Mouse (Mus musculus): ENCODE measurements around the gene Lnp1. TPM values are rescaled to one million over a fixed set of nuclear protein-coding genes. Genes with fewer than 3 reads are reported as not detected.
"Not testable (repeated sequence)": the region's sequence is repeated elsewhere in the genome, so short reads cannot be mapped to it uniquely, and the experiment has no call there.

Gene Lnp1
- not detected for total RNA-seq (2021)
- long read RNA-seq, experiment 1: 0 reads
- long read RNA-seq, experiment 2: 0 reads

DNA sequence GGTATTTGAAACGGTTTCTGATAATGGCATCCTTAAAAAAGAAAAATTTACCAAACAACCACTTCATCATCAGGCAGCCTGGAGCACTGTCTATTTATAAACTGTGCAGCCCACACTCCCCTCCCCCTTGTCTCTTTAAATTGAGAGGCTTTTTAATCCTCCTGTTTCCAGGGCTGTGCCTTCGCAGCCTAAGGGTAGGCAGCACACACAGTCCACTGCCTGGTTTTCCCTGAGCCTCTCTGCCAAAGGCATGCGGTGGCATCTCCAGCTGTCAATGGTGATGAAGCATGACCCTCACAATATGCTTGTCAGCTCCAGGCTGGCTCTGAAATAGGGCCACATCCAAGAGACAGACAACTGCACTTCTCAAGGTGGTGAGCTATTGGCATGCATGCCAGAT, at the start of gene Lnp1:
TSS of gene Lnp1 (minus strand) at position 39 of the 400 bp plus-strand sequence.
- no peak for DNase-seq (ENCODE audit: low spot score)

DNA sequence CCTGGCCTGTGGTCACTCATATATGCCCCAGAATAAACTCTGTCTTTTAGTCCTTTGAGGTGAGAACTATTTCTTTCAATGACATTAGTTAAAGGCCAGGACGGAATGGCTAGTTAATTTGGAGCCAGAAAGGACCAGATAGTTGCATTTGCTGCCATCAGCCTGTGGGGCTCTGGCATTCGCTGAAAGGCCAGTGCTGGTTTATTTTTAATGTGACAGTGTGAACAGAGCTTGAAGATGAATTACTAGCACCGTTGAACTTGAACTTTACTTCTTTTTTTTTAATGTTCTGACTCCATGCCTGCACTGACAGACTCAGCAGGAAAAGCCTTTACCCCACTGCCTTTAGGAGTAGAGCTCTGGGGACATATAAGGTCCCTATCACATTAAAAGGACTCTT, 46.8 kb upstream of the Lnp1 start:
- DNase-seq (ENCODE audit: low spot score): no peak

DNA sequence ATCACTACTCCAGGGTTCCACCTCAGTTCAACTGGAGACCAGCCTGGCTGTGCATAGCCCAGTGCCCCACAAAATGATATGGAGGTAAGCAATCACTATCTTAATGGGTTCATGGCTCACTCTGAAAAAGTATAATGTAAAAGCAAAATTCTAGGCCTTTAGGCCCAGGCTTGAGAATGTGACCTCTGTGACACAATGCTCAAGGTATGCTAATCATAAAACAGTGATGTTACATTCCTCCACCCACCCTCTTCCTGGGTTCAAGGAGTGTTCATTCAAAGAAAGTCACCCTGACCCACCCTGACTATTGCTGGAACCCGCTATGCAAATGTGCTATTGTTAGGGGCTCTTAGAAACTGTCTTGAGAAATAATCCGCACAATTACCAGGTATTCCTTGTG, 30.4 kb upstream of the Lnp1 start:
- not testable (repeated sequence) for DNase-seq (ENCODE audit: low spot score)

DNA sequence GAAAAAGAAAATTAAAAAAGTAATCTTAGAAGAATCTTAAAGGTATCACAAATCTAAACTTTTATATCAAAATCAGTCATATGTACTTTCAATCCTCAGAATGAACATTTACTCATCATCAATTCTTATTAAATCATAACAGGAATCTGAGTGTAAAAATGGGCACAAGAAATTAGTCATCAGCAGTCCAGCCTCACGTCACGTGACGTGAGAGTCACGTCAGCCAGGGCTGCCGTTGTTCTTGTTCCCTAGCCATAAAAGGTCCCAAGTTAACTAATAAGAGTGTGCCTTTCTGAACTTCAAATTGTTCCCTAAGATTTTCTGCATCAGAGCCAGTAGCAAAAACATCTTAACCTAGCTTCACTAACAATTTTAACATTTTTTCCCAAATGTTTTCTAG, 21.2 kb upstream of the Lnp1 start:
- no peak for DNase-seq (ENCODE audit: low spot score)

DNA sequence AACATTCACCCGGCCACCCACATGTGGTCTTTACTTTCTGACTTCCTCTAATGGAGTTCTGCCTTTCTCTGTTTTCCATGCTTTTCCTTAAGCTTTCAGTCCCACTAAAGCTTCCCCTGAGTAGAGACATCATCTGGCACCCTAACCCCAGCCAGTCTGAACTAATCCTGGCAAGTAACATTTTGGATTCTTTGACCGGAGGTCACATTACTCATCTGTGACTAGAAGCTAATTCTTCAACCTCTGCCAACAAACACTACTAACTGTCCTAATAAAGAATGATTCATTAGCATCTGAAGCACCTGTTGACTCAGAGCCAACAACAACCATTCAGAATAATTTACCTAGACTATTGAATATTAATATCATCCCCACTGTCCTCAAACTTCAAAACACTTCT, 14.5 kb upstream of the Lnp1 start:
- no peak for DNase-seq (ENCODE audit: low spot score)

DNA sequence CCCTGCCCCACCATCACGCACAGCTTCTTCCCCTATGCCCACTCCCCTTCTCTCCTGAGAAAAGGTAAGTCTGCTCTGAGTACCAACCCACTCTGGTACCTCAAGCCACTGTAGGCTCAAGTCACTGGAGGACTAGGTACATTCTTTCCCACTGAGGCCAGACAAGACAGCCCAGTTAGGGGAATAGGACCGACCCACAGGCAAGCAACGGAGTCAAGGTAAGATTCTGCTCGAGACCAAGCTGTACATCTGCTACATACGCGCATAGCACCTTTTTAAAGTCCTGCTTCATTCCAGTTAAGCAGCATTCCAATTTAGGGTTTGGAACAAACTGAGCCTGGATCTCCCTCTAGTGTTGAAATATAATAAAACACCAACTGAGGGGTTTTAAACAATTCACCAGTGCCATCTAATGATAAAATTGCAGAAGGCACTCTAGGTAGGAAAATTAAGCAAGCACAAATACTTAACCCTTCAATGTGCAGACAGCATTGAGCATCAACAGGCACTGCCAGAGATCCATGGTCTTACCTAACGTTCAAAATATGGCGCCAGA, 7.7 kb downstream of the Lnp1 start:
- DNase-seq (ENCODE audit: low spot score): peak; percentile 20

DNA sequence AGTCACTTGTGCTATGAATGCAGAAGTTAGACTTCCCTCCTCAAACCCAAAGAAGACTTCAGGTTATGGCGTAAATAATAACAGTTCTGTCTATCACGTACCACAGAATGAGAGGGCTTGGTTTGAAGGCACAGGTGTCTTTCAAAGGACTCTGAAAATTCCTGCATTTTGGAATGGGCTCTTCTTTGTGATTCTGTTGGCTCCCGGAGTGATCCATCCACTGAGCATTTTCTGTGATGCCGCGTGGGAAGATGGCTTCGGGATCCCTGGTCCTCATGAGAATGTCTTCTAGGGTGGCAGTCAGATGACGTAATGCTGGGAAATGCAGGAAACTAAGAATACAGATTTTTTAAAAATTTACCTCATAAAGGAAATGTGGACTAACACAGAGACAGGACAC, 10.6 kb downstream of the Lnp1 start:
- no peak for DNase-seq (ENCODE audit: low spot score)

DNA sequence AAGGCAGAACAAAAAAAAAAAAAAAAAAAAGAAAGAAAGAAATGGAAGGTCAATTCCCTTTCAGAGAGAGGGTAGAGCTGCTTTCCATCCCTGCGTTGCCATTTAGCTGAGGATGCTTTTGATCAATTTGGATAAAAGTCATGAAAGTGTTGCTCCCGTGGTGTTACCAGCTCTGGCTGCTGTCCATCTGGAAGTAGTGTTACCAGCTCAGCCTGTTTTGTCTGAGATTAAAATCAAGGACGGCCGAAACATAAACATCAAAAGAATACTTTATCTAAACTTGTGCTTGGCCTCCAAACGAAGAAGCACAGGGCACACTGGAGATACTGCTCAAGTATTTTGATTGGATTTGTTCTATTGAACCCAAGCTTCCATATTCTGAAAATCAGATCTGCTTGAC, 18.9 kb downstream of the Lnp1 start:
- DNase-seq (ENCODE audit: low spot score): no peak

DNA sequence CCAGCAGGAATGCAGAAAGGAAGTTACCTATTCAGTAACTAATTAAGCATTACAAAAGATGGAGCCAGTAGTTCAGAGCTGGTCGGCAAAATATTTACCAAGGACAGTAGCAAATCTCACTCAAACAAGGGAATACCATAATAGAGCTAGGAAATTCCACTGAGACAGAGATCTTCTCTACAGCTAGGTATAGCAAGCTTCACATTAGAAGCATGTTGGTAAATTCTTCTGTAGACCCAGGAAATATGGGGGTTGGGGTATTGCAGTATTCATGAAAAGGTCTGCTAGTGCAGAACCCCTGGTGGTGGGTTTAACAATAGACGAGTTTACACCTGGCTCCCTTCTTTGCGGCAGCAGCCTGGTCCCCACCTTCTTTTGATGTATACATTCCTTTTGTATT, 25.7 kb downstream of the Lnp1 start:
- DNase-seq (ENCODE audit: low spot score): not testable (repeated sequence)

DNA sequence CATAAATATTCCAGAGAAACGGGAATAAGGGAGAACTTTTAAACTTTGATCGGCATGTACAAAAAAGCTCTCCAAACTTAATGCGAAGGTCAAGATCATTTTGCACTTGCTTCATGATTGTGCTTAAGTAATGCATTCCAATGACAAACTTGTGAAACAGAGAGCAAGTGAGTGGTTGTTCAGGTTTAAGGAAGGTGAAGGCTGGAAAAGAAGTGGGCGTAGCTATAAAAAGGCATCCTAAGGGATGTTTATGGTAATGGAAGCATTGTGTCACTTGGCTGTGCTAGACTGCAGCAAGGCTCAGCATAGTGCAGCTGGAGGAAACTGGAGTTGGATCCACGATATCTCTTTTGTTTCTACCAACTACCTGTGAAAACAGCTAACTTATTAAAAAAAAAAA, 36.3 kb downstream of the Lnp1 start:
- no peak for DNase-seq (ENCODE audit: low spot score)

GRCm38 (mm10) chr16:56886616-56887116, 41.2 kb downstream of the Lnp1 start:
- DNase-seq (ENCODE audit: low spot score): no peak

DNA sequence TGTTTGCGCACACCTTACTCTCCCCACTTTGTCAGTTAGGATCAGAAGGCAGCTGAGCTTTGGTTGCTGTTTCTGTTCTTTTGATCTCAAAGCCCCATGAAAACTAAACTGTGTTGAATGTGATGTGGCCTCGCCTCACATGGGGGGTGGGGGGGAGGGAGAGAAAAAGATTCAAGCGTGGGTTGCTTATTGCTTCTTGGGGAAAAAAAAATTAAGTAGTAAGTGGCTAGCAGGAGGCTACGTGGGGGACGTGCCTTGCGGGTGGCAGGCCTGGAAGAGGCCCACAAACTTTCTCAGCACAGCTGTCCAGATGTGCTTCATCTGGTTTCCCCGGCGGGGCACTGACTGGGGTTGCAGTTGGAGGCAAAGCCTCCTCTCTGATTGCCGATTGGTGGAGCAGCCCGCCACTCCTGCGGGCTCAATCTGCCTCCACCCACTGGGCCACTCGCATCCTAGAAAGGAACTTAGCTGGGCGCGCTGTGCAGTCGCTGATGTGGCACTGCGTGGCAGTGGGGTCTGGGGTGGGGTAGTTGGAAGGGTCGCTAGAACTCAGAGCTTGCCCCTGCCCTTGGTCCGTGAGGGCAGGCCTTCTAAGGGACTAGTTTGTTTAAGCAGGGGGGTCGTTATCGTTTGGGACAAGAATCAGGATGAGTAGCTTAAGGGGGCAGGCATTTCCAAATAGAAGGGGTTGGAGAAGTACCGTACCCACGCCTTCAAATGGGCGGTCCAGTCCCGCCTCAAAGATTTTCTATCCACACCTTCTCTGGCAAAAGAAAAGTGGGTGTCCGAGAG, 41.8 kb downstream of the Lnp1 start, which contains the start of gene Tmem45a:
TSS of gene Tmem45a (minus strand) at position 343 of the 792 bp plus-strand sequence.
- DNase-seq (ENCODE audit: low spot score): peak; percentile 85

DNA sequence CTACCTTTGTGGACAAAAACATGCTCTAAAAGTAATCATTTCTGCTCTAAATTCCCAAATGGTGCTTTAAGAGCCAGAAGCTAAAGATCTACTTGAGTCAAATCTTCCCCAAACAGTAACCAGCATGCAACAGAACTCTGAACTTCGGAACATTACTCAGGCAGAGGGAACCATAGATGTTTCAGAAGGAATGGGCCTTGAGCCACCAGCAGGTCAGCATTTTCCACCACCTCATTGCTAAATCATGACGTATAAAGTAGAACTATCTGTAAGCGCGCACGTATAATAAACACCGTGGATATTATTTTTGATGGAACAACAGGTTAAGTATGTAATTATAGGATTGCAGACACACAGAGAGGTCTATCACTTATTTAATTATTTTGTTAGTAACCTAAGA, 43.0 kb downstream of the Lnp1 start:
- no peak for DNase-seq (ENCODE audit: low spot score)

DNA sequence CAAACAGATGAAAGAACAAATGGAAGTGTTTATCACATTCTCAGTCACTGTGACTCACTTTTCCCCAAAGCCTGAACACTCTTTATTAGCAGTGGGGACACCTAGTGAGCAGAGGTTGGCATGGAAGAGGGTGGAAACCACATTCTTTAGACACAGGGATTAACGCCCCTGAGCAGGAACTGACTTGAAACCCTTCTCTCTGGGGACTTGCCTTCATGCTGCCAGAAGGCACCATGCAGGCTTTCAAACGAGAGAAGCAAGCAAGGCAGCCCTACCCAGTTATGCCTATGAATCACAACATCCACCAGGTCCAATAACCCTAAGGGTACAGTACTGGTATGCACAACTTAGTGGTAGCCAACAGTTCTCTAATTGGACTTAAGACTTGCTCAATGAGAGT, 54.5 kb downstream of the Lnp1 start:
- no peak for DNase-seq (ENCODE audit: low spot score)

GRCm38 (mm10) chr16:56870458-56870857, 57.4 kb downstream of the Lnp1 start:
- no peak for DNase-seq (ENCODE audit: low spot score)

- no peak for DNase-seq (ENCODE audit: low spot score)
These were observed 59.5 kb downstream of the Lnp1 start for GRCm38 (mm10) chr16:56868361-56868760.

DNA sequence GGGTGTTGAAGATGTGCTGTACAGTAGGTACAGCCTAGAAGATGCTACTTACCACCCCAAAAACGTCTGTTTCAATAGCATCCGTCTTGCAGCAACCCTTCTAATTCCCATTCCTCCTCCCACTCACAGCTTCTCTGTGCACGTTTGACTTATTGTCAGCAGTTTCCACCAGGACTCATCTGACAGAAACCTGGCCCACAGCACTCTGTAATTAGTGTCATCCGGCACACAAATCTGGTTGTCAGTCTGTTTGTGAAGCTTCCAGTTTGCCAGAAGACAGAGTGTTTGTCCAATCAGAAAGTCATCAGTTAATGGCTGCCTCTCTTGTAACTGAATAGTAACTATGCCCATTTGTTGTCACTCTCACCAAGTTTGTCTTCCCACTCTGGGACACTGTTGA, 60.3 kb downstream of the Lnp1 start:
- no peak for DNase-seq (ENCODE audit: low spot score)

Other genes starting within 250 kb of the Lnp1 start
- 10 to 100 TPM; 41.1 to 41.5 TPM for gene Tfg, start 210.6 kb downstream of the Lnp1 start, total RNA-seq (2021)
- gene Adgrg7, start 132.2 kb downstream of the Lnp1 start, total RNA-seq (2021): not detected
- gene Tmem45a, start 41.9 kb downstream of the Lnp1 start, total RNA-seq (2021): 1 to 10 TPM; 1.3 to 1.5 TPM
- gene Tmem45a2, start 143.3 kb upstream of the Lnp1 start, total RNA-seq (2021): not detected
- 10 to 100 TPM; 30.3 to 32.9 TPM for gene Tomm70a, start 193.6 kb upstream of the Lnp1 start, total RNA-seq (2021)
- gene Nit2, start 239.3 kb upstream of the Lnp1 start, total RNA-seq (2021): 10 to 100 TPM; 19.2 to 22.5 TPM

All from gastrocnemius, adult 18-20 months (tissue).